Mouse (Mus musculus): Measurements from ENCODE around the gene Ascc1.

GRCm38 (mm10) chr10:59981336-59981735, 21.3 kb upstream of the Ascc1 start:
- TF ChIP-seq CTCF (IDR thresholded peaks at IDR 0.05; ENCODE audit: low read depth) (no peak), EP300 (IDR thresholded peaks at IDR 0.05; ENCODE audit: low read depth) (no peak)

Measured in liver, embryonic 14.5 days (tissue).